Mouse (Mus musculus) bone marrow macrophage, adult 2 months (primary cell): Measurements from ENCODE around the gene Cadps2.

Experiments
- CTCF ChIP-seq: IDR thresholded peaks from 2 replicates; pipeline ENCODE4 v1.5.1; 2012; ENCODE audit warnings: low read depth, mild to moderate bottlenecking, low read length, moderate library complexity
- POLR2A ChIP-seq: IDR thresholded peaks from 2 replicates; pipeline ENCODE4 v1.6.1; 2012; ENCODE audit warnings: mild to moderate bottlenecking, low read depth, low read length, borderline replicate concordance

DNA sequence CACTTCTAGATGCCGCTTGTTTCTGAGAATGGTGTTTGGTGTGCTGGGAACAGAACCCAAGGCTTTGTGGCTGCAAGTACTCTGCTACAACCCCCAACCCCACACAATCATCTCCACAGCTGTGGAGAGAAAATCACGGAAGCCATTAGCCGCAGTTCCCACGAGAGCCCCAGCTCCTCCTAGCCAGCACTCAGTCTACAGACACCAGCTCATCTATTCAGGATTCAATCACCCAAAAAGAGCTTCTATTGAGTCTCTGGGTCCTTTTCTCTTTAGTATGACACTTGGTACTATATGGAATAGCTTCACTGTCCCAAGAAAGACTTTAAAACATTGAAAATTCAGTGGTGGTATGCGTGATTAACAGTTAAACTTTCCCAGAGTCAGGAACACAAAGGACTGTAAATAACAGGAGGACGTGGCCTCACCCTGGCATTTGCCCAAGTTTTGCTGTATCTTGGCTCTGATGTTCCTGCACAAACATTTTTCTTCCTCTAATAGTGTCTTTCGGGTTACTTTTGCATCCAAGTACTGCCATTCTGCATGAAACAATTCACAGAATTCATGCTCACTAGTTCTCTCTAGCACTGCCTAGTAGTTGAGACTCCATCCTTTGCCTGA is 191.5 kb downstream of the Cadps2 start:
- TF ChIP-seq CTCF (no peak), POLR2A (no peak)
